Mouse (Mus musculus) intestine, embryonic 14.5 days (tissue): Measurements from ENCODE around the gene Stx1a. TPM values are rescaled to one million over a fixed set of nuclear protein-coding genes. Genes with fewer than 3 reads are reported as not detected.

Experiments used
- polyA plus RNA-seq: library from polyadenylated mRNA; unstranded; fragments of >200 nt; fragmentation: Nextera tagmentation; extraction: Ambion mirVana; gene quantifications from 2 replicates; pipeline ENCODE4 v1.2.1, GENCODE M21; 2014

Gene Stx1a
- polyA plus RNA-seq, 1 experiment from 2014 or later: 15.9 TPM

Other genes with a start within 250 kb of the Stx1a start
- gene Tmem270, start 116.7 kb upstream of the Stx1a start, polyA plus RNA-seq: not detected in 2 replicates
- gene Cldn13, start 108.0 kb upstream of the Stx1a start, polyA plus RNA-seq: 0.23 TPM in 1 of 2 replicates, not detected in the other
- 22.7 and 24.6 TPM in 2 replicates for gene Mettl27, start 91.1 kb upstream of the Stx1a start, polyA plus RNA-seq
- 78.1 and 78.3 TPM in 2 replicates for gene Cldn4, start 76.5 kb upstream of the Stx1a start, polyA plus RNA-seq
- gene Cldn3, start 37.3 kb upstream of the Stx1a start, polyA plus RNA-seq: 113 and 143 TPM in 2 replicates
- 99.7 and 104 TPM in 2 replicates for gene Abhd11, start 14.3 kb upstream of the Stx1a start, polyA plus RNA-seq
- 32.5 and 33.3 TPM in 2 replicates for gene Dnajc30, start 40.7 kb downstream of the Stx1a start, polyA plus RNA-seq
- 98.0 and 107 TPM in 2 replicates for gene Bud23, start 41.5 kb downstream of the Stx1a start, polyA plus RNA-seq
- 7.0 and 7.5 TPM in 2 replicates for gene Vps37d, start 54.8 kb downstream of the Stx1a start, polyA plus RNA-seq
- 5.2 and 6.4 TPM in 2 replicates for gene Mlxipl, start 66.4 kb downstream of the Stx1a start, polyA plus RNA-seq
- 26.2 and 27.8 TPM in 2 replicates for gene Tbl2, start 126.2 kb downstream of the Stx1a start, polyA plus RNA-seq
- 48.0 and 55.3 TPM in 2 replicates for gene Bcl7b, start 144.8 kb downstream of the Stx1a start, polyA plus RNA-seq
- gene Baz1b, start 163.8 kb downstream of the Stx1a start, polyA plus RNA-seq: 50.8 and 54.2 TPM in 2 replicates
- 0.65 and 1.2 TPM in 2 replicates for gene Fzd9, start 227.7 kb downstream of the Stx1a start, polyA plus RNA-seq